10 mouse cellular contexts compared by ENCODE assay signal in genomic region chr13:46842185-46842584, GRCm38 (mm10).
DNase-seq lines count a peak whose midpoint lies in the region; ATAC-seq and TF ChIP-seq lines count a peak whose summit lies in the region.
"Had no signal": no experiment of that assay in that cellular context is flagged by ENCODE, and none has a peak within 500 bp of the region (broad histone marks: within the 10 kb centered on the region; RNA-seq: fewer than 3 reads in every experiment).

No protein-coding gene starts in this region.

- no peaks in the 10 kb centered on the region for H3K27me3 ChIP-seq in heart, embryonic 12.5 days (replicated peaks)
- no peaks in the 10 kb centered on the region for H3K27me3 ChIP-seq in midbrain, embryonic 16.5 days (ENCODE audit: control insufficient read depth, insufficient read depth, low read depth, low read length)
- H3K27me3 ChIP-seq: megakaryocyte, embryonic 14.5 days had no signal

- peak overlapping the region; percentile 40 for H3K4me2 ChIP-seq in heart, embryonic 12.5 days
- no peak overlapping the region for H3K4me2 ChIP-seq in midbrain, embryonic 16.5 days (ENCODE audit: low read length)

- H3K27ac ChIP-seq in heart, embryonic 12.5 days (ENCODE audit: poor library complexity, severe bottlenecking), result peak overlapping the region; percentile 8; the same call in 1 of the 2 replicates
- no peak overlapping the region for H3K27ac ChIP-seq in midbrain, embryonic 16.5 days (ENCODE audit: low read length)

- TF ChIP-seq POLR2A in brain, embryonic 14.5 days (IDR thresholded peaks at IDR 0.05; ENCODE audit: borderline replicate concordance, extremely low read depth, insufficient read depth, insufficient read length, poor library complexity, severe bottlenecking), result no peak

- H3K4me1 ChIP-seq in heart, embryonic 12.5 days (replicated peaks), result peaks cover 16% of the 10 kb centered on the region
- peaks cover 7% of the 10 kb centered on the region for H3K4me1 ChIP-seq in midbrain, embryonic 16.5 days (ENCODE audit: control insufficient read depth, insufficient read depth, low read length)

- intact Hi-C loops in heart, postnatal 25 days (cut with DNase I), result loop anchor here (5.0 kb wide), 1 partner anchor 40 kb away; no protein-coding TSS in a partner anchor

- no peak for TF ChIP-seq CTCF in brain, embryonic 14.5 days (IDR thresholded peaks at IDR 0.05; ENCODE audit: borderline replicate concordance, extremely low read depth, insufficient read depth, insufficient read length)

- no peak overlapping the region for H3K4me3 ChIP-seq in heart, embryonic 12.5 days
- no peak overlapping the region for H3K4me3 ChIP-seq in midbrain, embryonic 16.5 days (ENCODE audit: low read depth, low read length)
- H3K4me3 ChIP-seq: megakaryocyte, embryonic 14.5 days had no signal

- DNase-seq in heart, adult 18-20 months, result peak; percentile 62 to 63
- DNase-seq in heart, postnatal 25 days (ENCODE audit: low spot score), result no peak
- peak; percentile 23 for DNase-seq in brain, embryonic 14.5 days (ENCODE audit: low read depth)
- peak; percentile 56 for DNase-seq in skeletal muscle tissue, adult 2 months (ENCODE audit: low read depth, low spot score)
- no peak for DNase-seq in right cerebral cortex, postnatal 25 days
- DNase-seq: retina, postnatal 1 day had no signal

- 0 out of 2 replicates have a peak, but pooled peaks have one; percentile 55 for ATAC-seq in heart, embryonic 12.5 days (ENCODE audit: insufficient number of reproducible peaks, low FRiP score)
- ATAC-seq in CD4-positive, CD25-positive, alpha-beta regulatory T cell, adult 4 months, result no peak
- ATAC-seq in midbrain, embryonic 16.5 days, result no peak

- WGBS in heart, embryonic 12.5 days, result 39% methylated on average over 8 of the region's 8 CpGs
- WGBS in midbrain, embryonic 16.5 days, result 73% methylated on average over 8 of the region's 8 CpGs

- H3K9me3 ChIP-seq in heart, embryonic 12.5 days (replicated peaks), result no peaks in the 10 kb centered on the region
- H3K9me3 ChIP-seq in midbrain, embryonic 16.5 days (replicated peaks; ENCODE audit: control insufficient read depth, low read length, poor library complexity, severe bottlenecking), result no peaks in the 10 kb centered on the region
- H3K9me3 ChIP-seq: megakaryocyte, embryonic 14.5 days had no signal

- H3K9ac ChIP-seq in heart, embryonic 12.5 days, result peak overlapping the region; percentile 38; the same call in 1 of the 2 replicates
- no peak overlapping the region for H3K9ac ChIP-seq in midbrain, embryonic 16.5 days (ENCODE audit: low read depth, low read length)

- peaks cover 7% of the 10 kb centered on the region for H3K36me3 ChIP-seq in heart, embryonic 12.5 days
- no peaks in the 10 kb centered on the region for H3K36me3 ChIP-seq in midbrain, embryonic 16.5 days (ENCODE audit: control insufficient read depth, insufficient read depth, low read length)

Comparison
In these comparisons a context has a peak if more than half of its experiments do, and no peak if none do; other contexts are left out.
1. DNase-seq: peak in heart, adult 18-20 months (2 of 2), brain, embryonic 14.5 days (single experiment) and skeletal muscle tissue, adult 2 months (single experiment); none in heart, postnatal 25 days (single experiment) and right cerebral cortex, postnatal 25 days (single experiment).